Mouse (Mus musculus) forebrain, embryonic 14.5 days (tissue): Measurements from ENCODE around the gene Cd86. TPM values are rescaled to one million over a fixed set of nuclear protein-coding genes. Genes with fewer than 3 reads are reported as not detected.

ENCODE experiments used
- ATAC-seq: fragments of 200-750 bp; cut with Nextera tagmentation; 2 replicates; pipeline ENCODE4 v1.8.0; 2017; ENCODE audit warnings: mild to moderate bottlenecking, moderate library complexity
- DNase-seq: peaks from one replicate; pipeline ENCODE4 v3.0.0-alpha.2; 2015; ENCODE audit warnings: low spot score
- H3K27ac ChIP-seq: fragments of 300-500 bp; sonication (generic); 2 replicates; pipeline ENCODE4 v1.5.1; 2014; ENCODE audit warnings: low read depth, mild to moderate bottlenecking, control low read depth, low read length, moderate library complexity
- H3K27me3 ChIP-seq: fragments of 300-500 bp; sonication (generic); replicated peaks from 2 replicates; pipeline ENCODE4 v1.6.1; 2014; ENCODE audit warnings: low read length, control low read depth, mixed read lengths; ENCODE audit not compliant: control insufficient read depth, insufficient read depth
- H3K36me3 ChIP-seq: fragments of 300-500 bp; sonication (generic); 2 replicates; pipeline ENCODE4 v1.6.1; 2014; ENCODE audit warnings: low read length, control low read depth; ENCODE audit not compliant: control insufficient read depth, insufficient read depth
- H3K4me1 ChIP-seq: fragments of 300-500 bp; sonication (generic); 2 replicates; pipeline ENCODE4 v1.6.1; 2014; ENCODE audit warnings: antibody characterized with exemption, low read length, control low read depth; ENCODE audit not compliant: control insufficient read depth, insufficient read depth
- H3K4me2 ChIP-seq: fragments of 300-500 bp; sonication (generic); 2 replicates; pipeline ENCODE4 v1.6.1; 2014; ENCODE audit warnings: mild to moderate bottlenecking, control low read depth, low read length
- H3K4me3 ChIP-seq: fragments of 300-500 bp; sonication (generic); 2 replicates; pipeline ENCODE4 v1.5.1; 2014; ENCODE audit warnings: low read depth, low read length, control low read depth
- H3K9ac ChIP-seq: fragments of 300-500 bp; sonication (generic); 2 replicates; pipeline ENCODE4 v1.6.1; 2014; ENCODE audit warnings: mild to moderate bottlenecking, low read length, control low read depth, moderate library complexity
- H3K9me3 ChIP-seq: fragments of 300-500 bp; sonication (generic); replicated peaks from 2 replicates; pipeline ENCODE4 v1.6.1; 2016; ENCODE audit warnings: low read length, control low read depth, mixed read lengths; ENCODE audit not compliant: control insufficient read depth
- WGBS: fragments of 180-500 bp; shearing (Covaris S2); extraction: QIAGEN DNeasy Blood & Tissue Kit; methylation state at CpG from one replicate; pipeline ENCODE4 v1.1.7; 2014; 5-methylcytosine and 5-hydroxymethylcytosine counted together
- polyA plus RNA-seq: library from polyadenylated mRNA; unstranded; fragments of >200 nt; fragmentation: Nextera tagmentation; extraction: Ambion mirVana; gene quantifications from 2 replicates; pipeline ENCODE4 v1.2.1, GENCODE M21; 2014

The Cd86 gene
- polyA plus RNA-seq, 1 experiment from 2014 or later: 2.0 TPM

DNA sequence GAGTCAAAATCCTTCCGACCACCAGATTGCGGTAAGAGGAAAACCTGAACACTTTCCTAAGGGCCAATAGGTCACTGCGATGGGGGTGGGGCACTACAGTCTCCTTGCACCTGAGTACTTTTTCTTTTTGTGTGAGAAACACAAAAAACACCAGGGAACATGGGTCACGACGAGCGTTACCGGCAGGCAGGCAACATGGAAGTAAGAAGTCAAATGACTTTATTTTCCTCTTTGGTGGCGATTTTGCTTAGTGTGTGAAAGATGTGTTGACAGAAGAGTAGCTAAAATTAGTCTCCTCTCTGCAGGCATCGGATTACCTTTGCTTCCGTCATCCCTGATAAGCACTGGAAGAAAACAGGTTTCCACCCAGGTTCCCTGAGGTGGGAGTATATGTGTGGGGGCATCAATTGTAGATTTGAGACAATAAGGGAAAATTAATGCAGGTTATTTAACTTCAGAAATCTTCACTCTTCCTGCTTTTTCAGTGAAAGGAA, 110.2 kb downstream of the Cd86 start:
- Histone ChIP-seq H3K36me3 (no peaks in the 10 kb centered on the region), H3K9me3 (no peaks in the 10 kb centered on the region), H3K27me3 (no peaks in the 10 kb centered on the region), H3K27ac (no peak overlapping the region), H3K4me1 (no peaks in the 10 kb centered on the region), H3K9ac (no peak overlapping the region), H3K4me2 (no peak overlapping the region), H3K4me3 (no peak overlapping the region)
- DNase-seq (no peak), ATAC-seq (no peak)
- 85% methylated on average over 10 of the region's 10 CpGs for WGBS

Other genes starting within 250 kb of the Cd86 start
- gene Stfa3, start 210.7 kb downstream of the Cd86 start, polyA plus RNA-seq: not detected in 2 replicates
- 0.22 TPM in 1 of 2 replicates, not detected in the other for gene Casr, start 103.9 kb downstream of the Cd86 start, polyA plus RNA-seq
- 0.21 TPM in 1 of 2 replicates, not detected in the other for gene Ildr1, start 27.9 kb upstream of the Cd86 start, polyA plus RNA-seq
- 11.4 and 12.1 TPM in 2 replicates for gene Slc15a2, start 118.9 kb upstream of the Cd86 start, polyA plus RNA-seq
- gene Iqcb1, start 162.3 kb upstream of the Cd86 start, polyA plus RNA-seq: 53.4 and 54.7 TPM in 2 replicates
- gene Eaf2, start 208.9 kb upstream of the Cd86 start, polyA plus RNA-seq: 0.57 and 0.61 TPM in 2 replicates
- 69.9 and 75.8 TPM in 2 replicates for gene Golgb1, start 209.1 kb upstream of the Cd86 start, polyA plus RNA-seq